Mouse (Mus musculus): ENCODE measurements around the gene Slamf1. TPM values are rescaled to one million over a fixed set of nuclear protein-coding genes. Genes with fewer than 3 reads are reported as not detected.
"Not testable (repeated sequence)": the region's sequence is repeated elsewhere in the genome, so short reads cannot be mapped to it uniquely, and the experiment has no call there.

Gene Slamf1
- polyA plus RNA-seq, 1 experiment from 2014 or later = 0.29 TPM

- H3K4me1 ChIP-seq (ENCODE audit: control insufficient read depth, insufficient read depth, low read length) = no peaks in the 10 kb centered on the region
- H3K9ac ChIP-seq (ENCODE audit: low read length) = no peak overlapping the region
- H3K27me3 ChIP-seq (ENCODE audit: control insufficient read depth, insufficient read depth, low read length) = no peaks in the 10 kb centered on the region
- H3K27ac ChIP-seq (ENCODE audit: low read depth, low read length) = no peak overlapping the region
- H3K9me3 ChIP-seq (ENCODE audit: control insufficient read depth, low read length) = no peaks in the 10 kb centered on the region
- H3K4me3 ChIP-seq (ENCODE audit: low read depth, low read length) = no peak overlapping the region
- no peaks in the 10 kb centered on the region for H3K36me3 ChIP-seq (ENCODE audit: control insufficient read depth, insufficient read depth, low read length)
- no peak overlapping the region for H3K4me2 ChIP-seq
- WGBS = 84% methylated on average over 3 of the region's 3 CpGs
- ATAC-seq (ENCODE audit: low FRiP score) (no peak), DNase-seq (ENCODE audit: low spot score, missing footprints) (no peak)
These were observed 24.6 kb downstream of the Slamf1 start for GRCm38 (mm10) chr1:171791491-171791890.

DNA sequence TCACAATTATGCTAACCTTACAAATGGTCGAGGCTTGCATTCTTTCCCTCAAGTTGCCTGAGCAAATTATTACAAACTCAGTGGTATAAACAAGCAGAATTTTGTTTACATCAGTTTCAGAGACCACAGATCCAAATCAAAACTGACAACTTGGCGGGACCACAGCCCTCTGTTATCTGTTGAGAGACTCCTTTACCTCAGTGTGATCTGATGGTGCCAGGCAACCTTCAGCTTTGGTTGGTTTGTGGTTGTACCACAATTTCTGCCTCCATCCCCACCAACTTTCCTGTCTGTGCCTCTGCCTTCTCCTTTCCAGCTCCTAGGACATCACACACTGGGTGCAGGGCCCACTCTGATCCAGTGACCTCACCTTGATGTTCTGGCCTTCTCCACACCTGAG is 29.3 kb downstream of the Slamf1 start:
- no peak overlapping the region for H3K4me2 ChIP-seq
- WGBS = 83% methylated on average over 2 of the region's 2 CpGs
- H3K4me3 ChIP-seq (ENCODE audit: low read depth, low read length) = no peak overlapping the region
- H3K27ac ChIP-seq (ENCODE audit: low read depth, low read length) = no peak overlapping the region
- H3K36me3 ChIP-seq (ENCODE audit: control insufficient read depth, insufficient read depth, low read length) = no peaks in the 10 kb centered on the region
- ATAC-seq (ENCODE audit: low FRiP score) = no peak
- H3K9ac ChIP-seq (ENCODE audit: low read length) = no peak overlapping the region
- DNase-seq (ENCODE audit: low spot score, missing footprints) = no peak
- H3K27me3 ChIP-seq (ENCODE audit: control insufficient read depth, insufficient read depth, low read length) = no peaks in the 10 kb centered on the region
- no peaks in the 10 kb centered on the region for H3K4me1 ChIP-seq (ENCODE audit: control insufficient read depth, insufficient read depth, low read length)
- no peaks in the 10 kb centered on the region for H3K9me3 ChIP-seq (ENCODE audit: control insufficient read depth, low read length)

DNA sequence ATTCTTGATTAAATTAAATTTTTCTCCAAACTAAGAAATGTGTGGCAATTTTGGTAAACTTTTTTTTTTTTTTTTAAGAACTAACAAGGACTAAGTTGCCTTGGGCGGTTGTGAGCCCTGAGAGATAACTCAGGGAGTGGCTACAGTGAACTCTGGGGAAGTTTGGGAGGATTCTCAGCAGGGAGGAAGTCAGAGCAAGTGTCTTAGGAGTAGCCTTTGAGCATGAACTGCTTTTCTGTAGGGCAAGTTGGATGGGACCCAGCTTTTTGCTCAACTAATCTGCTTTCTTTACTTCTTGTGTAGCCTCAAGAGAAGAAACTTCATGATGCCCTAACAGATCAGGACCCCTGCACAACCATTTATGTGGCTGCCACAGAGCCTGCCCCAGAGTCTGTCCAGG is 30.9 kb downstream of the Slamf1 start:
- no peak overlapping the region for H3K9ac ChIP-seq (ENCODE audit: low read length)
- no peak overlapping the region for H3K4me3 ChIP-seq (ENCODE audit: low read depth, low read length)
- 63% methylated on average over 1 of the region's 1 CpGs for WGBS
- H3K27ac ChIP-seq (ENCODE audit: low read depth, low read length) = no peak overlapping the region
- H3K4me1 ChIP-seq (ENCODE audit: control insufficient read depth, insufficient read depth, low read length) = no peaks in the 10 kb centered on the region
- no peaks in the 10 kb centered on the region for H3K27me3 ChIP-seq (ENCODE audit: control insufficient read depth, insufficient read depth, low read length)
- no peak overlapping the region for H3K4me2 ChIP-seq
- no peak for DNase-seq (ENCODE audit: low spot score, missing footprints)
- H3K9me3 ChIP-seq (ENCODE audit: control insufficient read depth, low read length) = no peaks in the 10 kb centered on the region
- H3K36me3 ChIP-seq (ENCODE audit: control insufficient read depth, insufficient read depth, low read length) = no peaks in the 10 kb centered on the region
- ATAC-seq (ENCODE audit: low FRiP score) = no peak

DNA sequence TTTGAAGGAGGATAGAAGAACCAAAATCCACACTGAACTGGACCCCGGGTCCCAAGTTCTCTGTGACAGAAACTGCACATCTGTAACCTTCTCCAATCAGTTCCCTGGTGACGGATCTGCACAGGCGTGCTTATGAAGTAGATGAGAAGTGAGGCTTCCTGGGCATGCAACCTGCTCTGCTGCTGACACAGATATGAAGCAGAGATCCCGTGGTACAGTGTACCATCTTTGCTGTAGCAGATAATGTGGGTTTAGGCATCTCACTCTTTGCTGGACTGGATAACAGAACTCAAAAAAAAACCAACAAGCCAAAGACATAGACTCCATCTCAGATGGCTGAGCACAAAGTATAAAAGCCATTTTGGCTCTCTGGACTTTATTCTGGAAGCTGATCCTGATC is 32.7 kb downstream of the Slamf1 start:
- ATAC-seq (ENCODE audit: low FRiP score) = no peak
- Histone ChIP-seq H3K27me3 (ENCODE audit: control insufficient read depth, insufficient read depth, low read length) (no peaks in the 10 kb centered on the region), H3K4me3 (ENCODE audit: low read depth, low read length) (no peak overlapping the region), H3K27ac (ENCODE audit: low read depth, low read length) (no peak overlapping the region), H3K4me1 (ENCODE audit: control insufficient read depth, insufficient read depth, low read length) (no peaks in the 10 kb centered on the region), H3K9ac (ENCODE audit: low read length) (no peak overlapping the region), H3K9me3 (ENCODE audit: control insufficient read depth, low read length) (no peaks in the 10 kb centered on the region), H3K36me3 (ENCODE audit: control insufficient read depth, insufficient read depth, low read length) (no peaks in the 10 kb centered on the region), H3K4me2 (no peak overlapping the region)
- 83% methylated on average over 4 of the region's 4 CpGs for WGBS
- no peak for DNase-seq (ENCODE audit: low spot score, missing footprints)

GRCm38 (mm10) chr1:171811048-171811447 is 44.1 kb downstream of the Slamf1 start:
- H3K4me3 ChIP-seq (ENCODE audit: low read depth, low read length); H3K9me3 ChIP-seq (ENCODE audit: control insufficient read depth, low read length); H3K27me3 ChIP-seq (ENCODE audit: control insufficient read depth, insufficient read depth, low read length); H3K27ac ChIP-seq (ENCODE audit: low read depth, low read length); H3K9ac ChIP-seq (ENCODE audit: low read length); H3K4me1 ChIP-seq (ENCODE audit: control insufficient read depth, insufficient read depth, low read length); ATAC-seq (ENCODE audit: low FRiP score); H3K4me2 ChIP-seq; DNase-seq (ENCODE audit: low spot score, missing footprints); H3K36me3 ChIP-seq (ENCODE audit: control insufficient read depth, insufficient read depth, low read length): not testable (repeated sequence)
- WGBS = 72% methylated on average over 1 of the region's 1 CpGs

DNA sequence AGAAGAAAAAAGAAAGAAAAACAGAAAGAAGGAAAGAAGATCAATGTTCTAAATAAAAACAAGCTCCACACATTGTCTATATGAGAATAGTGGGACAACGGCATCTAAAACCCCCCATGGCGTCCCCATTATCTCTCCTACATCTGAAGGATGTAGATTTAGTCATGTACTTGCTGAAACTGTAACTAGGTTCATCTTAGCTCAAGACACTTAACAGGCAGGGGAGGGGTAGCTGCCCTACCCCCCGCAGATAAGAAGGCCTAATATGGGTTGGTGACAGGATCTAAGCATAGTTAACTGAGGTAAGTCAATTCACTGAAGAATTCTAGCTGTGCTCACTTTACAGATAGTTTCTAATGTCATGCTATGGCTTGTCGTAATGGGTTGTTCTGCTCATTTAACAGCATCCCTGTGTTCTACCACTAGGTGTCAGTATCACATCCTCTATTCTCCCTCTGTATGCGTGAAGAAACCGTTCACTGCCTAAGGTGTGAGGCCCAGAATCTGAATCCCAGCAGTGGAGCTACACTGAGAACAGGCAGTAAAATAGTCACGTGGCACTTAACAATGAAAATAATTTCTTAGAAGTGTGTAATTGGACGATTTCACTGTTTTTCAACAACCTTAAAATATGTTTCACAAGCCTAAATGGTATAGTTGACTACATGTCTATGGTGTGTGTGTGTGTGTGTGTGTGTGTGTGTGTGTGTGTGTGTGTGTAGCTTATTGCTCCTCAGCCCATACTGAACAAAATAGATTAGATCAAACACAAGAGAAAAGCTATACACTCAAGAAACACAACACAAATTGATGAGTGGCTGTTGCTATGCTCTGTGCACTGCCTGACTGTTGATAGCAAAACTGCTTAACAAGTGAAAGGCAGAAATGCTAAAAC is 48.9 kb downstream of the Slamf1 start:
- peak; percentile 87 for DNase-seq (ENCODE audit: low spot score, missing footprints)
- WGBS = 13% methylated on average over 8 of the region's 8 CpGs
- Histone ChIP-seq H3K27ac (ENCODE audit: low read depth, low read length) (no peak overlapping the region), H3K9me3 (ENCODE audit: control insufficient read depth, low read length) (no peaks in the 10 kb centered on the region), H3K4me2 (no peak overlapping the region), H3K27me3 (ENCODE audit: control insufficient read depth, insufficient read depth, low read length) (no peaks in the 10 kb centered on the region), H3K4me3 (ENCODE audit: low read depth, low read length) (no peak overlapping the region), H3K4me1 (ENCODE audit: control insufficient read depth, insufficient read depth, low read length) (no peaks in the 10 kb centered on the region), H3K36me3 (ENCODE audit: control insufficient read depth, insufficient read depth, low read length) (no peaks in the 10 kb centered on the region), H3K9ac (ENCODE audit: low read length) (no peak overlapping the region)
- peak; percentile 94 for ATAC-seq (ENCODE audit: low FRiP score)

DNA sequence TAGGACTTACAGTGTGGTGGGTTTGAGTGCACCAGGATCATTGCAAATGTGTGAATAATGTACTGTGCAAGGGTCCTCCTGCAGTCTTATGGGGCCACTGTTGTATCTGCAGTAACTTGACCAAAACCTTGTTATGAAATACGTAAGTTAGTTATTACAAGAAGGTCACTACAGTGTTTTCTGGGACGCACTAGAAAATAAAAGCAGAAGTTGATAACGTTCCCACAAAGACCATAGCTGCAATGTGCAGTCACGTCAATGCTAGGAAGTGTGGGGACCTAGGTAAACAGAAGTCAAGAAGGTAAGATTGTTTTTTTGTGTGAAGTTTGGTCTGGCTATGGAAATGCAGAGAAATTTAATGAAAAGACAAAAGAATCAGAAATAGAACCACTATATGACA is 50.1 kb downstream of the Slamf1 start:
- no peaks in the 10 kb centered on the region for H3K9me3 ChIP-seq (ENCODE audit: control insufficient read depth, low read length)
- H3K4me3 ChIP-seq (ENCODE audit: low read depth, low read length) = no peak overlapping the region
- ATAC-seq (ENCODE audit: low FRiP score) = no peak
- no peaks in the 10 kb centered on the region for H3K4me1 ChIP-seq (ENCODE audit: control insufficient read depth, insufficient read depth, low read length)
- H3K27ac ChIP-seq (ENCODE audit: low read depth, low read length) = no peak overlapping the region
- no peaks in the 10 kb centered on the region for H3K27me3 ChIP-seq (ENCODE audit: control insufficient read depth, insufficient read depth, low read length)
- WGBS = 84% methylated on average over 4 of the region's 4 CpGs
- no peak for DNase-seq (ENCODE audit: low spot score, missing footprints)
- H3K9ac ChIP-seq (ENCODE audit: low read length) = no peak overlapping the region
- H3K36me3 ChIP-seq (ENCODE audit: control insufficient read depth, insufficient read depth, low read length) = no peaks in the 10 kb centered on the region
- H3K4me2 ChIP-seq = no peak overlapping the region

- 15% methylated on average over 1 of the region's 1 CpGs for WGBS
- DNase-seq (ENCODE audit: low spot score, missing footprints) = no peak
- no peaks in the 10 kb centered on the region for H3K4me1 ChIP-seq (ENCODE audit: control insufficient read depth, insufficient read depth, low read length)
These were observed 54.4 kb downstream of the Slamf1 start for GRCm38 (mm10) chr1:171821331-171821730.

DNA sequence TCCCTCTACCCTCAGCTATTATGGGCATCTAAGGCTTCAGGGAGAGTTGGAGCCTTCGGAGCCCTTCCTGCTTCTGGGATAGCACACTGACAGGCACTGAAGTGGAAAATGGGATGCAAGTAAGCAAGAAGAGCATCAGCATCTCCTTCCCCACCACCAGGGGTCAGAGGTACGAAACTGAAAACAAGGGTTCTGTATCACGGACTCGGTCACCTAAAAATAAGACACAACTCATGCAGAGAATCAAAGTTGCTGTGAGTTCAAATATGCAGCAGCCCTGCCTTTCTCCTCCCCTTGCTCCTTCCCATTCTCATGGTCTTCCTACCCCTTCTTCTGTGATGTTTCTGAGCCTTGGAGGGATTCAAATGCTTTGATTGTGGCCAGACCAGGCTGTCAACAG is 58.5 kb downstream of the Slamf1 start:
- no peak overlapping the region for H3K4me2 ChIP-seq
- H3K9me3 ChIP-seq (ENCODE audit: control insufficient read depth, low read length) = no peaks in the 10 kb centered on the region
- no peak overlapping the region for H3K9ac ChIP-seq (ENCODE audit: low read length)
- no peaks in the 10 kb centered on the region for H3K27me3 ChIP-seq (ENCODE audit: control insufficient read depth, insufficient read depth, low read length)
- ATAC-seq (ENCODE audit: low FRiP score) = no peak
- H3K36me3 ChIP-seq (ENCODE audit: control insufficient read depth, insufficient read depth, low read length) = no peaks in the 10 kb centered on the region
- DNase-seq (ENCODE audit: low spot score, missing footprints) = peak; percentile 82
- no peak overlapping the region for H3K27ac ChIP-seq (ENCODE audit: low read depth, low read length)
- no peak overlapping the region for H3K4me3 ChIP-seq (ENCODE audit: low read depth, low read length)
- H3K4me1 ChIP-seq (ENCODE audit: control insufficient read depth, insufficient read depth, low read length) = no peaks in the 10 kb centered on the region
- WGBS = 32% methylated on average over 4 of the region's 4 CpGs

More at GRCm38 (mm10) chr1:171821331-171821730, 54.4 kb downstream of the Slamf1 start:
- no peak overlapping the region for H3K4me2 ChIP-seq
- no peaks in the 10 kb centered on the region for H3K36me3 ChIP-seq (ENCODE audit: control insufficient read depth, insufficient read depth, low read length)
- H3K9me3 ChIP-seq (ENCODE audit: control insufficient read depth, low read length) = no peaks in the 10 kb centered on the region
- ATAC-seq (ENCODE audit: low FRiP score) = no peak
- H3K9ac ChIP-seq (ENCODE audit: low read length) = no peak overlapping the region
- H3K27me3 ChIP-seq (ENCODE audit: control insufficient read depth, insufficient read depth, low read length) = no peaks in the 10 kb centered on the region
- no peak overlapping the region for H3K27ac ChIP-seq (ENCODE audit: low read depth, low read length)
- H3K4me3 ChIP-seq (ENCODE audit: low read depth, low read length) = no peak overlapping the region
